Mouse (Mus musculus) hindbrain, embryonic 15.5 days (tissue): ENCODE measurements around the gene Tmem108. TPM values are rescaled to one million over a fixed set of nuclear protein-coding genes. Genes with fewer than 3 reads are reported as not detected.
"Not testable (repeated sequence)": the region's sequence is repeated elsewhere in the genome, so short reads cannot be mapped to it uniquely, and the experiment has no call there.

Experiments used
- ATAC-seq: fragments of 200-750 bp; cut with Nextera tagmentation; 2 replicates; pipeline ENCODE4 v1.8.0; 2017; ENCODE audit warnings: low read depth, moderate number of reproducible peaks, moderate TSS enrichment; ENCODE audit not compliant: low FRiP score
- H3K27ac ChIP-seq: fragments of 300-500 bp; sonication (generic); replicated peaks from 2 replicates; pipeline ENCODE4 v1.5.1; 2015; ENCODE audit warnings: mild to moderate bottlenecking, inconsistent platforms
- H3K27me3 ChIP-seq: fragments of 300-500 bp; sonication (generic); 2 replicates; pipeline ENCODE4 v1.6.1; 2015; ENCODE audit warnings: control low read depth, inconsistent platforms
- H3K36me3 ChIP-seq: fragments of 300-500 bp; sonication (generic); 2 replicates; pipeline ENCODE4 v1.6.1; 2015; ENCODE audit warnings: control low read depth, inconsistent platforms
- H3K4me1 ChIP-seq: fragments of 300-500 bp; sonication (generic); replicated peaks from 2 replicates; pipeline ENCODE4 v1.6.1; 2015; ENCODE audit warnings: control low read depth, inconsistent platforms
- H3K4me2 ChIP-seq: fragments of 300-500 bp; sonication (generic); 2 replicates; pipeline ENCODE4 v1.6.1; 2015; ENCODE audit warnings: moderate library complexity, mild to moderate bottlenecking, inconsistent platforms
- H3K4me3 ChIP-seq: fragments of 300-500 bp; sonication (generic); 2 replicates; pipeline ENCODE4 v1.5.1; 2015; ENCODE audit warnings: mild to moderate bottlenecking, inconsistent platforms
- H3K9ac ChIP-seq: fragments of 300-500 bp; sonication (generic); 2 replicates; pipeline ENCODE4 v1.6.1; 2015; ENCODE audit warnings: inconsistent platforms
- H3K9me3 ChIP-seq: fragments of 300-500 bp; sonication (generic); 2 replicates; pipeline ENCODE4 v1.6.1; 2016; ENCODE audit warnings: control low read depth, inconsistent platforms
- WGBS: fragments of 180-500 bp; shearing (Covaris S2); methylation state at CpG from one replicate; pipeline ENCODE4 v1.1.7; 2015; 5-methylcytosine and 5-hydroxymethylcytosine counted together
- polyA plus RNA-seq: library from polyadenylated mRNA; unstranded; fragments of >200 nt; fragmentation: Nextera tagmentation; extraction: Ambion mirVana; gene quantifications from 2 replicates; pipeline ENCODE4 v1.2.1, GENCODE M21; 2015

The Tmem108 gene
- polyA plus RNA-seq, 1 experiment from 2014 or later: 30.2 TPM

GRCm38 (mm10) chr9:103675721-103676480 lies 85.7 kb downstream of the Tmem108 start:
- Histone ChIP-seq H3K4me3 (no peak overlapping the region), H3K27ac (no peak overlapping the region), H3K4me2 (no peak overlapping the region), H3K9me3 (no peaks in the 10 kb centered on the region), H3K4me1 (0 out of 2 replicates have a peak, but pooled peaks cover 4% of the 10 kb centered on the region), H3K36me3 (no peaks in the 10 kb centered on the region), H3K27me3 (no peaks in the 10 kb centered on the region), H3K9ac (no peak overlapping the region)
- no peak for ATAC-seq
- 85% methylated on average over 13 of the region's 13 CpGs for WGBS

DNA sequence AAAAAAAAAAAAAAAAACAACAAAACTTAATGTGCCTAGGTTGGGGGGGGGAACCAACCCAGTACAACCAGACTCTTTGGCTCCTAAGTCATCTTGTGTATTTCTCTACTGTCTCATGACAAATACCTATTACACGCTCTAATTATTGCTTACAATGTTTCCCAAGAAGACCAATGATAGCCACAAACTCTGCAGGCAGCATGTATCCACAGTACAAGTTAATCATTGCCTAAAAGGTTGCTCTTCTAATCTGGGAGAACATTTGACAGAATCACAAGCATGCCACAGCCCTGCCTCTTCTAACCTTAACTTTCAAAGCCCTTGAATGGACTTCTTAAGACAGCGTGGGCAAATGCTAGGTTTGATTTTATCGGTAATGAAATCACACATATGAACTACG lies 88.8 kb downstream of the Tmem108 start:
- 92% methylated on average over 4 of the region's 4 CpGs for WGBS
- Histone ChIP-seq H3K9ac (no peak overlapping the region), H3K27ac (no peak overlapping the region), H3K4me1 (no peaks in the 10 kb centered on the region), H3K4me2 (no peak overlapping the region), H3K4me3 (no peak overlapping the region), H3K27me3 (no peaks in the 10 kb centered on the region), H3K9me3 (no peaks in the 10 kb centered on the region), H3K36me3 (no peaks in the 10 kb centered on the region)
- ATAC-seq: no peak

DNA sequence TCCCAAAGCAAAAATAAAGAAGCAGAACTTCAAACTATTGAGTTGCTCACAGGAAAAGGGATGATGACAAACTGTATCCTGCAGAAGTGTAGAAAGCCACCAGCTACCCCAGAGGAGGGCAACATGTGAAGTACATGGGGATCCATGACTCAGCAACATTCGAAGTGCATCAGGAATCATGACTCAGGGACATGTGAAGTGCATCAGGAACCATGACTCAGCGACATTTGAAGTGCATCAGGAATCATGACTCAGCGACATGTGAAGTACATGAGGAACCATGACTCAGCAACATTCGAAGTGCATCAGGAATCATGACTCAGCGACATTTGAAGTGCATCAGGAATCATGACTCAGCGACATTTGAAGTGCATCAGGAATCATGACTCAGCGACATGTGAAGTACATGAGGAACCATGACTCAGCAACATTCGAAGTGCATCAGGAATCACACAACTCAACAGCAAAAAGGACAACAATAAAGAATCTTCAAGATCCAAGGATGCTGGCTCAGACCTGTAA lies 91.0 kb downstream of the Tmem108 start:
- H3K9ac ChIP-seq, H3K36me3 ChIP-seq, H3K4me3 ChIP-seq, H3K4me1 ChIP-seq, H3K4me2 ChIP-seq, H3K27ac ChIP-seq, ATAC-seq, H3K9me3 ChIP-seq, H3K27me3 ChIP-seq: not testable (repeated sequence)
- 98% methylated on average over 8 of the region's 8 CpGs for WGBS

GRCm38 (mm10) chr9:103668830-103669229 lies 92.8 kb downstream of the Tmem108 start:
- H3K4me1 ChIP-seq: peaks cover 18% of the 10 kb centered on the region
- H3K4me3 ChIP-seq: no peak overlapping the region
- no peak for ATAC-seq
- WGBS: 69% methylated on average over 6 of the region's 6 CpGs
- no peaks in the 10 kb centered on the region for H3K9me3 ChIP-seq
- no peaks in the 10 kb centered on the region for H3K27me3 ChIP-seq
- no peak overlapping the region for H3K9ac ChIP-seq
- no peak overlapping the region for H3K4me2 ChIP-seq
- no peak overlapping the region for H3K27ac ChIP-seq
- no peaks in the 10 kb centered on the region for H3K36me3 ChIP-seq

- Histone ChIP-seq H3K9me3 (no peaks in the 10 kb centered on the region), H3K4me1 (peaks cover 22% of the 10 kb centered on the region), H3K27me3 (no peaks in the 10 kb centered on the region), H3K9ac (no peak overlapping the region), H3K27ac (no peak overlapping the region), H3K4me3 (no peak overlapping the region), H3K36me3 (no peaks in the 10 kb centered on the region), H3K4me2 (no peak overlapping the region)
- 74% methylated on average over 6 of the region's 6 CpGs for WGBS
- ATAC-seq: no peak
These were observed 95.8 kb downstream of the Tmem108 start for GRCm38 (mm10) chr9:103665817-103666216.

DNA sequence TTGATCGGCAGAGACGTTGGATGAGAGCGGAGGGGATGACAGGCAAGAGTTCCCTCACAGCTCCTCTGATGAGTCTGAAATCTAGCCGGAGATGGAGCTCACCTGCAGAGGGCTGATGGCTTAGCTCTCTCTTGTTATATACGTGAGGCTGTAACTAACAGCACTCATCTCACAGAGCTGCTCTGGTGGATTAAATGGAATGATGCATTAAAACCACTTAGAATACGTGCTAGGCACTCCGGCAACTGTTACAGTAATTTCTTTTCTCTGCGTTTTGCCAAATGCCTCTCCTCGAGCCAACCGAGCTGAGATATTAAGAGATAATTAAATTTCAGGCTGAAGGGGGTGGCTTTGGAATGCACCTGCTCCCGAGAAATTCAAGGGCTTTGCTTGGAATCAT lies 97.5 kb downstream of the Tmem108 start:
- peak overlapping the region; percentile 71 for H3K27ac ChIP-seq
- H3K4me3 ChIP-seq: no peak overlapping the region
- H3K4me1 ChIP-seq: peaks cover 22% of the 10 kb centered on the region
- no peaks in the 10 kb centered on the region for H3K9me3 ChIP-seq
- H3K27me3 ChIP-seq: no peaks in the 10 kb centered on the region
- 0 out of 2 replicates have a peak overlapping the region, but pooled peaks have one; percentile 6 for H3K4me2 ChIP-seq
- H3K9ac ChIP-seq: no peak overlapping the region
- WGBS: 52% methylated on average over 11 of the region's 11 CpGs
- no peaks in the 10 kb centered on the region for H3K36me3 ChIP-seq
- 0 out of 2 replicates have a peak, but pooled peaks have one; percentile 19 for ATAC-seq

DNA sequence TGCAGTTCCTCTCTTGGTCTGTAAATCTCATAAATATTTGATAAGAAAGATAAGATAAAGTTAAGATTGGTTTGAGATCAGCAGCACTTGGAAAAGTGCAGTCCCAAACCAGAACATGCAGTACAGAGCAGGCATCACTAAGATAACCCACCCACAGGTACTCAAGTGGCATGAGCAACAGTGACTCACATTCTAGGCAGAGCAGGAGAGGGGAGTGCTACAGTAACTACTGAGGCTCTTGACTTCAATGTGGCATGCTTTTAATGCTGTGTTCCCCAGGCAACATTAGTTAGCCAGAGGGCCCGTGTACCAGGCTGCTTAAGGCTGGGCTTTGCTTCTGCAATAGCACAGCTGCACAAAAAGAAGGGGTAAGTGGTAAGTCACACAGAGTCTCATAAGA lies 99.8 kb downstream of the Tmem108 start:
- H3K9ac ChIP-seq: no peak overlapping the region
- no peak for ATAC-seq
- H3K9me3 ChIP-seq: no peaks in the 10 kb centered on the region
- H3K4me3 ChIP-seq: no peak overlapping the region
- H3K27ac ChIP-seq: no peak overlapping the region
- no peaks in the 10 kb centered on the region for H3K27me3 ChIP-seq
- H3K36me3 ChIP-seq: no peaks in the 10 kb centered on the region
- 55% methylated on average over 1 of the region's 1 CpGs for WGBS
- H3K4me2 ChIP-seq: no peak overlapping the region
- peaks cover 33% of the 10 kb centered on the region for H3K4me1 ChIP-seq

GRCm38 (mm10) chr9:103657981-103658380 lies 103.7 kb downstream of the Tmem108 start:
- no peak overlapping the region for H3K9ac ChIP-seq
- H3K4me1 ChIP-seq: peaks cover 43% of the 10 kb centered on the region
- no peaks in the 10 kb centered on the region for H3K27me3 ChIP-seq
- ATAC-seq: no peak; the same call in 1 of the 2 replicates
- no peak overlapping the region for H3K4me3 ChIP-seq
- 59% methylated on average over 5 of the region's 5 CpGs for WGBS
- no peak overlapping the region; the same call in 1 of the 2 replicates for H3K4me2 ChIP-seq
- H3K27ac ChIP-seq: peak overlapping the region; percentile 67
- no peaks in the 10 kb centered on the region for H3K9me3 ChIP-seq
- no peaks in the 10 kb centered on the region for H3K36me3 ChIP-seq

DNA sequence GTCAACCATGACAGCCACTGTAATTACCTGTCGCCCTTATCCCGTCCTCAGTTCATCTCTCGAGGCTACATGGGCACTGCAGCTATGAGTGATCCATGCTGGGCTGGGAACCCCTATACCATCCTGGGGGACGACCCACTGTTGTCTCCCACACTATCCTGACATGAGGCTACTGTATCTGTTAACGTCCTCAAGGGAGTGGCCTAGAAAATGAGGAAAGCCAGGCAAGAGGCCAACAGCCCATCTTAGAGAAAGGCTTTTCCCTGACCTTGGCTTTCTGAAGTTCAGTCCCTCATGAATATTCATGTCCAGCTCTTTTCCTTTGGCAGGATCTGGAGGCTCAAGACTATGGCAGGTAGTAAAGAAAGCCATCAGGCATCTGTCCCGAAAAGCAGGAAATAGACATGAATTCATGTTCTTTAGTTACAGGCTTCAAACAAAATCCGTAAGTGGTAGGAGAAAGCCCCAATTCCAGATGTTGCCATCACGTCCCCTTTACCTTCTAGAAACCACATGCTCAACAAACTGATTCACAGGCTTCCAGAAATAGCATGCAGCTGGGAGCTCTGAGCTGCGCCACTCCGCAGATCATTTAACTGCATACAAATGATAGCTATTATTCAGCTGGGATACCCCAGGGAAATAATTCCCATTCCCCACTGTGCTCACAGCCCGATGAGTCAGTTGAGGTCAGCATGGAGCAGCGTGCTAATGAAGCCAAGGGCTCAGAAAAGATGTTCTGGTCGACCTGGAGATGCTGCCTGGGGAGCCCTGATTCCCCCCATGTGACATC lies 104.3 kb downstream of the Tmem108 start:
- Histone ChIP-seq H3K4me2 (no peak overlapping the region; the same call in 1 of the 2 replicates), H3K27ac (peak overlapping the region; percentile 67), H3K4me3 (no peak overlapping the region), H3K9me3 (no peaks in the 10 kb centered on the region), H3K9ac (no peak overlapping the region), H3K27me3 (no peaks in the 10 kb centered on the region), H3K4me1 (peaks cover 49% of the 10 kb centered on the region), H3K36me3 (no peaks in the 10 kb centered on the region)
- WGBS: 22% methylated on average over 13 of the region's 13 CpGs
- peak; percentile 68 for ATAC-seq

- Histone ChIP-seq H3K4me3 (no peak overlapping the region), H3K27ac (peak overlapping the region; percentile 63), H3K4me1 (peaks cover 57% of the 10 kb centered on the region), H3K36me3 (no peaks in the 10 kb centered on the region), H3K9ac (no peak overlapping the region), H3K4me2 (peak overlapping the region; percentile 9; the same call in 1 of the 2 replicates), H3K27me3 (no peaks in the 10 kb centered on the region), H3K9me3 (no peaks in the 10 kb centered on the region)
- WGBS: 14% methylated on average over 10 of the region's 10 CpGs
- no peak for ATAC-seq
These were observed 107.5 kb downstream of the Tmem108 start for GRCm38 (mm10) chr9:103653995-103654587.

DNA sequence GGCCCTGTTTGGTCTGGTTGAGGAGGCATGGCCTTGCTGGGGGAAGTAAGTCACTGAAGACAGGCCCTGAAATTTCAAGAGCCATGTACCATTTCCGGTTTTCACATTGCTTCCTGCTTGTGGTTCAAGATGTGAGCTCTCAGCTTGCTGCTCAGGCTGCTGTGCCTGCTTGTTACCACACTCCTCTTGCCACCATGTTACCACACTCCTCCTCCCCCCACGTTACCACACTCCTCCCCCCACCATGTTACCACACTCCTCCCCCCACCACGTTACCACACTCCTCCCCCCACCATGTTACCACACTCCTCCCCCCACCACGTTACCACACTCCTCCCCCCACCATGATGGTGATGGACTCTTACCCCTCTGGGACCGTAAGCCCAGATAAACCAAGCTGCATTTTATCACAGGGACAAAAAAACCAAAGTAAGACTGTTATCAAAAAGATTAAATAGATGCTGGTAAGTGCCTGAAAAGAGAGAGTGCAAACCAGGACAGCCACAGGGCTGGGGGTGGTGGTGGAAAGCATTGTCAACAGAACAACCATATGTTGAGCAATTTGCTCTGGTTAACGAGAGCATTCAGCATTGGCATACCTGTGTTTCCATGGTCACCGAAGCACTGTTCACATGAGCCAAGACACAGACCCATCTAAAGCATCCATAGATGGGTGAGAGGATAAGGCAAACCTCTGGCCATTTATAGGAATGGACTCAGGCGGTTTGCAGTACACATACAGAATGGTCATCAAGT lies 109.3 kb downstream of the Tmem108 start:
- H3K36me3 ChIP-seq: no peaks in the 10 kb centered on the region
- no peak overlapping the region for H3K4me2 ChIP-seq
- WGBS: 50% methylated on average over 8 of the region's 8 CpGs
- H3K4me3 ChIP-seq: no peak overlapping the region
- H3K4me1 ChIP-seq: peaks cover 50% of the 10 kb centered on the region
- no peaks in the 10 kb centered on the region for H3K9me3 ChIP-seq
- H3K27me3 ChIP-seq: no peaks in the 10 kb centered on the region
- no peak overlapping the region for H3K27ac ChIP-seq
- no peak overlapping the region for H3K9ac ChIP-seq
- no peak for ATAC-seq
